Mouse (Mus musculus): Measurements from ENCODE around the gene 4930579F01Rik.

GRCm38 (mm10) chr3:138222511-138222910 is 28.9 kb upstream of the 4930579F01Rik start:
- TF ChIP-seq POLR2A (IDR thresholded peaks at IDR 0.05; ENCODE audit: borderline replicate concordance, control insufficient read depth, low read depth, low read length): no peak
- no peak for TF ChIP-seq CTCF (IDR thresholded peaks at IDR 0.05; ENCODE audit: control insufficient read depth, insufficient read depth, low read length)

All from bone marrow, adult 2 months (tissue).